Mouse (Mus musculus): ENCODE measurements around the gene Dhrs13. TPM values are rescaled to one million over a fixed set of nuclear protein-coding genes. Genes with fewer than 3 reads are reported as not detected.

Gene Dhrs13
- polyA plus RNA-seq (2012; rRNA removed; ENCODE audit: low replicate concordance): 3.5 and 5.1 TPM in 2 replicates

DNA sequence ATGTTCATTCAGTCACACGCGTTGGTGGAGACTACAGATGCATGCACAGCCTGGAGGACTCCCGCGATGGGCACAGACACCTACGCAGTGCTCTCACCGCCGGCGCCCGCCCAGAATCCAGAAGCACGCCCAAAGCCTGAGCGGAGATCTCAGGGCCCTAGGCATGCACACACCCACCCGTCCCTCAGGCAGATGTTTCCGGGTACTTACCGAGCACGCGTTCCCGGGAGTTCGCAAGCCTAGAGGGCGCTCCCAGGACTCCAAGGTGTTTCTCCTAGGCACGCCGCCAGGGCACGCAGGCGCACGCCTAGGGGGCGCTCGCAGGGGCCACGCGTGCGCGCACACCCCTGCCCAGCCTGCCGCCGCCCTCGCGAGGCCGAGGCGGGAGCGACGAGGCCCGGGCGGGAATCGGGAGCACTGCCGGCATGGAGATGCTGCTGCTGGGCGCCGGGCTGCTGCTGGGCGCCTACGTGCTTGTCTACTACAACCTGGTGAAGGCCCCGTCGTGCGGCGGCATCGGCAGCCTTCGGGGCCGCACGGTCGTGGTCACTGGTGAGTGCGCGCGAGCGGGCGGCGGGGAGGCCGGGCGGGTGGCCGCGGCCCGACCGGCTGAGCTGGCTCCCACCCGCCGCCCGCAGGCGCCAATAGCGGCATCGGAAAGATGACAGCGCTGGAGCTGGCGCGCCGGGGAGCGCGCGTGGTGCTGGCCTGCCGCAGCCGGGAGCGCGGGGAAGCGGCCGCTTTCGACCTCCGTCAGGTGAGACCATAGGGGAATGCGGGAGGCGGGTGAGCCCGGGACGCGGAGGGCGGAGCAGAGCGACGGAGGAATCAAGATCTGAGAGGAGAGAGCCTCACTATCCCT is at the start of gene Dhrs13:
TSS of gene Dhrs13 (plus strand) at position 334 of the 862 bp plus-strand sequence.

DNA sequence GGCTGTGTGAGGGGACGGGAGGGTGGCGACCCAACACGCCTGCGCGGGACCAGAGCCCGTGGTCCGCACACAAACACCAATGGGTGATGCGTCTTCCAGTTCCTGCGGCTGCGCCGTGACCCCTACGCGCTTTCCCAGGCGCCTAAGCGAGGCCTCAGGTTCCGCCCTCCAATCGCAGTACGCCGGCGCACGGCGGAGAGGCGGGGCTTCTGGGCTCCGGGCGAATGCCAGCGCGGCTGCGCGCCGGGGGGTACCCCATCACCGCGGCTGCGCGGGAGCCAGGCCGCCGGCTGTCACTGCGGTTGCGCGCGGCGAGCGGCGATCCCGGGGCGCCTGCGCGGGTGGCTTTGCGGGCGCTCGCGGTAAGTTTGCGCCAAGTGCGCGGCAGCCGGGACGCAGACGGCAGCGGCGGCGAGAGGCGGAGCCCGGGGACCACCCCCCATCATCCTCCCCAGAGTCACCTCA is 49.6 kb upstream of the Dhrs13 start, which contains the start of gene Phf12:
TSS of gene Phf12 (plus strand) at position 314 of the 465 bp plus-strand sequence.

GRCm38 (mm10) chr11:78037831-78038752 is 6.0 kb downstream of the Dhrs13 start, which contains the start of gene Flot2:
TSS of gene Flot2 (plus strand) at chr11:78037931.

DNA sequence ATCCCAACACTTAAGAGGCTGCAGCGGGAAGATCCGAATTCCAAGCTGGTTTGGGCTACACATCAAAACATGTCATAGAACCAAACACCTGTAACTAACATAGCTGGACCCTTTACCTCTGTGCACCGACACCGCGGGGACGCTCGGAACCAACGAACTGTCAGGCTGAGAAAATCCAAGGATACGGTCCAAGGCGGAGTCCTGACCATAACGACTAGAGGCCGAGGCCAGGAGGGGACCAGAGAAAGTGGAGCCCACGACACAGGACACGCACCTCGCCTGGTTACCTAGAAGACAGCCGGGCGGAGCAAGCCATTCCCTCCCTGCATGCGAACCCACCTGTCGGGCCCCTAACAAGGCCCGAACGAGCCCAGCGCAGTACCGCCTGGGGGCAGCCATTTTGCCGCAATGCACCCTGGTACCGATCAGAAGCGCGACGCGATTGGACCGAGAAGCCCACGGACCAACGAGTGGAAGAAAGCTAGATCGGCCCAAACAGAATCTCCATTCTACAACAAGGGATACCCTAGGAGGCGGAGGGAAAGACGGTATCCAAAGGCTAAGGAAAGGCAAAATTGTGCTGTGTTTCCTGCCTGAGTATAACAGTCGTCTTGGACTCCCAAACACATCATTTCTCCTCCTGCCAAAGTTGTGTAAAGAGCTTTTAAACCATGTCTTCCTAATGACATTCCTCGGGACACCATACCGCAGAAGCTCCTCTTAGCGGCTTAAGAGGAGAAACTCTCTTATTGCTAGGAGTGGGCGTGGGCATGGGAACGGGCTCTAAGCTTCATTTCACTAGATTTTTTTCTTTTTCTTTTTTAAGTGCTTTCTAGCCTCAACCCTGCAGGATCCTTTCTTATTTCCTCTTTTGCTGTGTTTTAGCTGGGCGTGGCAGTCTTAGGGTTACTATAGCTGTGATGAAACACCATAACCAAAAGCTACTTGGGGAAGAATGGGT is 48.2 kb downstream of the Dhrs13 start, which contains the start of gene Eral1:
TSS of gene Eral1 (minus strand) at position 423 of the 961 bp plus-strand sequence.

Other genes starting within 250 kb of the Dhrs13 start
- gene Gm10277, start 244.5 kb upstream of the Dhrs13 start, polyA plus RNA-seq (2012; rRNA removed; ENCODE audit: low replicate concordance): not detected in 2 replicates
- 10.3 and 10.4 TPM in 2 replicates for gene Pipox, start 138.2 kb upstream of the Dhrs13 start, polyA plus RNA-seq (2012; rRNA removed; ENCODE audit: low replicate concordance)
- 0.30 and 0.61 TPM in 2 replicates for gene Sez6, start 101.5 kb upstream of the Dhrs13 start, polyA plus RNA-seq (2012; rRNA removed; ENCODE audit: low replicate concordance)
- 27.3 and 36.2 TPM in 2 replicates for gene Phf12, start 49.5 kb upstream of the Dhrs13 start, polyA plus RNA-seq (2012; rRNA removed; ENCODE audit: low replicate concordance)
- gene Flot2, start 5.7 kb downstream of the Dhrs13 start, polyA plus RNA-seq (2012; rRNA removed; ENCODE audit: low replicate concordance): 18.4 and 20.2 TPM in 2 replicates
- gene Eral1, start 48.1 kb downstream of the Dhrs13 start, polyA plus RNA-seq (2012; rRNA removed; ENCODE audit: low replicate concordance): 18.0 and 20.9 TPM in 2 replicates
- gene Fam222b, start 62.4 kb downstream of the Dhrs13 start, polyA plus RNA-seq (2012; rRNA removed; ENCODE audit: low replicate concordance): 16.0 and 18.4 TPM in 2 replicates
- gene Traf4, start 133.3 kb downstream of the Dhrs13 start, polyA plus RNA-seq (2012; rRNA removed; ENCODE audit: low replicate concordance): 110 and 140 TPM in 2 replicates
- 4.4 and 8.1 TPM in 2 replicates for gene Nek8, start 144.4 kb downstream of the Dhrs13 start, polyA plus RNA-seq (2012; rRNA removed; ENCODE audit: low replicate concordance)
- 13.9 and 16.6 TPM in 2 replicates for gene Tlcd1, start 144.4 kb downstream of the Dhrs13 start, polyA plus RNA-seq (2012; rRNA removed; ENCODE audit: low replicate concordance)
- 21.1 and 31.3 TPM in 2 replicates for gene Rpl23a, start 151.3 kb downstream of the Dhrs13 start, polyA plus RNA-seq (2012; rRNA removed; ENCODE audit: low replicate concordance)
- gene Rab34, start 156.2 kb downstream of the Dhrs13 start, polyA plus RNA-seq (2012; rRNA removed; ENCODE audit: low replicate concordance): 16.4 and 23.3 TPM in 2 replicates
- gene Proca1, start 161.1 kb downstream of the Dhrs13 start, polyA plus RNA-seq (2012; rRNA removed; ENCODE audit: low replicate concordance): 0.08 TPM in 1 of 2 replicates, not detected in the other
- gene Sdf2, start 213.5 kb downstream of the Dhrs13 start, polyA plus RNA-seq (2012; rRNA removed; ENCODE audit: low replicate concordance): 59.0 and 80.1 TPM in 2 replicates
- gene Supt6, start 213.7 kb downstream of the Dhrs13 start, polyA plus RNA-seq (2012; rRNA removed; ENCODE audit: low replicate concordance): 26.9 and 28.7 TPM in 2 replicates
- 62.4 and 65.4 TPM in 2 replicates for gene 2610507B11Rik, start 229.5 kb downstream of the Dhrs13 start, polyA plus RNA-seq (2012; rRNA removed; ENCODE audit: low replicate concordance)